Mouse (Mus musculus): ENCODE results near the gene Padi2. TPM values are rescaled to one million over a fixed set of nuclear protein-coding genes. Genes with fewer than 3 reads are reported as not detected.

Padi2 gene
- polyA plus RNA-seq, 1 experiment, result 25.2 TPM

DNA sequence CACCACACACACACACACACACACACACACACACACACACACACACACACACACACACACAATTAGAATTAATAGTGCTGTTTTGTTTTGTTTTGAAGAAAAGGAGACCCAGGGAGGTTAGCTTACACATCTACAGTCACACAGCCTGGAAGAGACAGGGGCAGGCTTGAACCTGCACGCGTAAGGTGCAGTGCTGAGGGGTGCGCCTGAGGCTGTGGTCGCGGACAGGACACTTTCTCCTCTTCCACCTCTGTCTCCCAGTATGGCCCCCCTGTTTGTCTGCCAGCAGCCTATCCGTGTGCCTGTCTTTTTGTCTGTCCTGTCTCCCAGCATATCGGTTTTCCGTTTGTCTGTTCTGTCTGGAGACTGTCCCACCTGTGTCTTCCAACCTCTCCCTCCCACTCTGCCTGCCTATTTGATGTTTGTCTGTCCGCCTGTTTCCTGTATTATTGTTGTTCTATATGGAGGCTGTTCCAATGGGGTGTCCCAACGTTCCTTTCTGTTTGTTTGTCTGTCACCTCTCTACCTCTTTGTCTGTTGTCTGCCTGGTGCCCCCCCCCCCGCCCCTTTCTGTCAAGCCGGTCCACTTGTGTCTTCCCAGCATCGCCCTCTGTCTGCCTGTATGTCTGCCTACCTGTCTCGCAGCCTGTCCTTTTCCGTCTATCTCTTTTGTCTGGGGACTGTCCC lies 80.0 kb downstream of the Padi2 start:
- no peaks in the 10 kb centered on the region for H3K27me3 ChIP-seq (ENCODE audit: control insufficient read depth, insufficient read depth, low read length)
- H3K27ac ChIP-seq (ENCODE audit: insufficient read depth, low read length), result 0 out of 2 replicates have a peak overlapping the region, but pooled peaks have one; percentile 5
- 29% methylated on average over 15 of the region's 15 CpGs for WGBS
- TF ChIP-seq CTCF (IDR thresholded peaks at IDR 0.05; ENCODE audit: borderline replicate concordance, insufficient read depth, low read depth, low read length), result no peak
- no peak for TF ChIP-seq POLR2A (IDR thresholded peaks at IDR 0.05; ENCODE audit: borderline replicate concordance, insufficient read depth, low read length)
- DNase-seq, result no peak
- H3K4me1 ChIP-seq (ENCODE audit: control insufficient read depth, insufficient read depth, low read length), result peaks cover 9% of the 10 kb centered on the region
- peak overlapping the region; percentile 86 for H3K4me3 ChIP-seq (replicated peaks; ENCODE audit: insufficient read depth, low read depth, low read length)

- peak within 1 kb of the TSS; percentile 86 for H3K4me3 ChIP-seq (replicated peaks; ENCODE audit: insufficient read depth, low read depth, low read length)
- peak within 1 kb of the TSS; percentile 65 for H3K27ac ChIP-seq (ENCODE audit: insufficient read depth, low read length)
- H3K27me3 ChIP-seq (ENCODE audit: control insufficient read depth, insufficient read depth, low read length), result no peaks in the 10 kb centered on the region
- peaks cover 15% of the 10 kb centered on the region for H3K4me1 ChIP-seq (ENCODE audit: control insufficient read depth, insufficient read depth, low read length)
- peak; percentile 80 for TF ChIP-seq POLR2A (IDR thresholded peaks at IDR 0.05; ENCODE audit: borderline replicate concordance, insufficient read depth, low read length)
- TF ChIP-seq CTCF (IDR thresholded peaks at IDR 0.05; ENCODE audit: borderline replicate concordance, insufficient read depth, low read depth, low read length), result no peak
- WGBS, result under 1% methylated on average over 52 of the region's 58 CpGs
- peak; percentile 95 to 96 for DNase-seq
These were observed 80.7 kb downstream of the Padi2 start, which contains the start of gene Atp13a2 for GRCm38 (mm10) chr4:140986711-140987395. TSS of gene Atp13a2 (plus strand) at chr4:140986873.

DNA sequence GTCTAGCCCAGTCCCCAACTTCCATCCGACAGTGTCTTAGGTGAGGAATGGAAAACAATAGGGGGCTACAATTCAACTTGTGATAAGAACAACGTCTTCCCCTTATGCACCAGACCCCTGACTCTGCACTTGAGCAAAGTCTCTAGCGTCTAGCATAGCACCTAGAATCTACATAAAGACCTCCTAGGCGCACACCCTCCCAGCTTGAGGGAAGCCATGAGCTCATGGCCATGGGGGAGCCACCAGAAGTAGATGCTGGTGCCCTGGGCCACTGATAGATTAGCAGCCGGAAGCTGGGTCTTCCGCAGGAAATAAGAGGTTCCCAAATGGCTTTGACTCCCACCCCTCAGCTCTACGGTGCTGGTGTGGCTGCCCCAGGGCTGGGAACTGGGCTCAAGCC lies 81.3 kb downstream of the Padi2 start:
- peak overlapping the region; percentile 86 for H3K4me3 ChIP-seq (replicated peaks; ENCODE audit: insufficient read depth, low read depth, low read length)
- no peak overlapping the region; the same call in 1 of the 2 replicates for H3K27ac ChIP-seq (ENCODE audit: insufficient read depth, low read length)
- H3K4me1 ChIP-seq (ENCODE audit: control insufficient read depth, insufficient read depth, low read length), result peaks cover 19% of the 10 kb centered on the region
- TF ChIP-seq POLR2A (IDR thresholded peaks at IDR 0.05; ENCODE audit: borderline replicate concordance, insufficient read depth, low read length) (no peak), CTCF (IDR thresholded peaks at IDR 0.05; ENCODE audit: borderline replicate concordance, insufficient read depth, low read depth, low read length) (no peak)
- DNase-seq, result no peak
- 29% methylated on average over 7 of the region's 7 CpGs for WGBS
- no peaks in the 10 kb centered on the region for H3K27me3 ChIP-seq (ENCODE audit: control insufficient read depth, insufficient read depth, low read length)

DNA sequence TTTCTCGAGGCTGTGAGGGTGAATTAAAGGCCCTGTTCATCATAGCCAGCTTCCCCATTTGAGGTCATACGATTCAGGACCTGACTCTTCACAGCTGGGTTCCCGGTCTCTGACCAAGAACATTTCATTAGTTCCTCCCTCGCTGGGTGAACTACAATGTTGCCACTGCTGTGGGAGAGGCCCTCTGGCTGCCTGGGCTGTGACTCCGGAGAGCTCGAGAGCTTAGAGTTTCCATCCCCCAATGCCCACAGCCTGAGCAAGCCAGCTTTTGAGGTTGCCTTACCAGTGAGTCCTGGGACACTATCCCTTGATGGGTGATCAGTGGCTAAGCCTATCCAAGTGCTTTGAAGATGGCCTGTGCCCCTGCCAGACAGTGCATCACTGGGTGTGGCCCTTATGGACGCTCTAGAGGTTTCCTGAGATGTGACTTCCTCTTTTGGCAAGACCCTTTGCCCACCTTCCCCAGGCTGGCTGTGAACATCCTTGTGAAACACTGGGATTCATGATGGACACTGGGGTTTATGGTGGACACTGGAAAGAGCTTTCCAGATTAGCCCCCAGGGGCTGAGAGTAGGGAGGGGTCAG lies 82.7 kb downstream of the Padi2 start:
- H3K4me3 ChIP-seq (replicated peaks; ENCODE audit: insufficient read depth, low read depth, low read length), result no peak overlapping the region
- no peaks in the 10 kb centered on the region for H3K27me3 ChIP-seq (ENCODE audit: control insufficient read depth, insufficient read depth, low read length)
- H3K4me1 ChIP-seq (ENCODE audit: control insufficient read depth, insufficient read depth, low read length), result peaks cover 19% of the 10 kb centered on the region
- no peak for TF ChIP-seq CTCF (IDR thresholded peaks at IDR 0.05; ENCODE audit: borderline replicate concordance, insufficient read depth, low read depth, low read length)
- TF ChIP-seq POLR2A (IDR thresholded peaks at IDR 0.05; ENCODE audit: borderline replicate concordance, insufficient read depth, low read length), result no peak
- no peak overlapping the region for H3K27ac ChIP-seq (ENCODE audit: insufficient read depth, low read length)
- no peak for DNase-seq
- 42% methylated on average over 7 of the region's 7 CpGs for WGBS

DNA sequence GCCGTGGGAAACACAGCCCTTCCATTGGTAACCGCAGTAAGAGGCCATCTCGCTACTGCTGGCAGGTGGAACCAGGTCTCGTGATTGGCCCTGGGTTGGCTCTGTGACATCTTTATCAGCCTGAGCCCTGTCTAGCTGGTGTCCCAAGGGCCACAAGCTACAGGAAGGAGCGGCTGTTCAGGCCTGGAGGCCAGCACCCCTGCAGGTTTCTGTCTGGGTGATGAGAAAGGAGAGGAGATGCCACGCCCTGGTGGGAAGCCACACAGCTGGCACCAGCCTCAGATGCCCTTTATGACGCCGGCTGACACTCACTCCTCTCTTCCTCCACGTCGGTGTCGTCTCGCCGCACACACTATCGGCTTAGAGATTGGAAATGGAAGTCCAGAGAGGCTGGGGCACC lies 83.3 kb downstream of the Padi2 start:
- H3K4me1 ChIP-seq (ENCODE audit: control insufficient read depth, insufficient read depth, low read length), result peaks cover 19% of the 10 kb centered on the region
- no peak overlapping the region for H3K4me3 ChIP-seq (replicated peaks; ENCODE audit: insufficient read depth, low read depth, low read length)
- WGBS, result 48% methylated on average over 14 of the region's 14 CpGs
- H3K27me3 ChIP-seq (ENCODE audit: control insufficient read depth, insufficient read depth, low read length), result no peaks in the 10 kb centered on the region
- DNase-seq, result no peak
- H3K27ac ChIP-seq (ENCODE audit: insufficient read depth, low read length), result no peak overlapping the region
- no peak for TF ChIP-seq CTCF (IDR thresholded peaks at IDR 0.05; ENCODE audit: borderline replicate concordance, insufficient read depth, low read depth, low read length)
- TF ChIP-seq POLR2A (IDR thresholded peaks at IDR 0.05; ENCODE audit: borderline replicate concordance, insufficient read depth, low read length), result no peak

DNA sequence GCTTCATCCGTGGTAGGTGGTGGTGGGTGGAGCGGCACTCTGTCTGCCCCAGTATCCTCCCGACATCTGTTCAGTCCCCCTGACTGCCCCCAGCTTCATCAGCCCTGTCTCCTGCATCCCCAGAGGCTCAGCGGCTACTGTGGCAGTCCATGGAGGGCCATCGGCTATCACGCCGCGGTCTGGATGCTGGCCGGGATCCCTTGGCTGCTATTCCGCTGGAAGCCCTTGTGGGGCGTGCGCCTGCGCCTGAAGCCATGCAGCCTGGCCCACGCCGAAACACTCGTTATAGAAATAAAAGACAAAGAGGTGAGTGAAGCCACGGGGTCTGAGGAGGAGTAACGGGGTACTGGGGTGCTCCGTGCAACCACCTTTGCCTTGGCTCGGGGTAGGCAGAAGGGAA lies 86.1 kb downstream of the Padi2 start:
- 47% methylated on average over 20 of the region's 20 CpGs for WGBS
- peaks cover 16% of the 10 kb centered on the region for H3K4me1 ChIP-seq (ENCODE audit: control insufficient read depth, insufficient read depth, low read length)
- DNase-seq, result peak; percentile 60 to 70
- no peak overlapping the region for H3K27ac ChIP-seq (ENCODE audit: insufficient read depth, low read length)
- no peak overlapping the region for H3K4me3 ChIP-seq (replicated peaks; ENCODE audit: insufficient read depth, low read depth, low read length)
- TF ChIP-seq POLR2A (IDR thresholded peaks at IDR 0.05; ENCODE audit: borderline replicate concordance, insufficient read depth, low read length), result no peak
- TF ChIP-seq CTCF (IDR thresholded peaks at IDR 0.05; ENCODE audit: borderline replicate concordance, insufficient read depth, low read depth, low read length), result peak; percentile 14; the same call in 1 of the 2 replicates
- H3K27me3 ChIP-seq (ENCODE audit: control insufficient read depth, insufficient read depth, low read length), result no peaks in the 10 kb centered on the region

DNA sequence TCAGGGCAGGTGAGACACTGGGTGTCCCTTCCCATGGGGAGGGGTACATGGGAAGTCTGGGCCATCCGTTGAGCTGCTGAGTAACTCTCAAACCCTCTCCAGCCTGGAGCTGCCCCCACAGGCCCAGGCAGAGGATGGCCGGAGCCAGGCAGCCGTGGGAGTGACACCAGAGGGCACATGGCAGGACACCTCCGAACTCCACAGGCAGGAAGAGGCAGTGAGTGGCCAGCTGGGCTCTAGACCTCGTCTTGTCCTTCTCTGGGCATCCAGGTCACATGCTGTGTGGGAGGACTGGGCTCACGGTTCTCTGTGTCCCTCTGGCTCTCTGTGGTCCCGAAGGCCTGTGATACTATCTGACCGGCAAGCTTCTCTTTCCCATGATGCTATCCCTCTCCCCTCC lies 87.7 kb downstream of the Padi2 start:
- Histone ChIP-seq H3K27me3 (ENCODE audit: control insufficient read depth, insufficient read depth, low read length) (no peaks in the 10 kb centered on the region), H3K4me3 (replicated peaks; ENCODE audit: insufficient read depth, low read depth, low read length) (no peak overlapping the region), H3K27ac (ENCODE audit: insufficient read depth, low read length) (no peak overlapping the region), H3K4me1 (ENCODE audit: control insufficient read depth, insufficient read depth, low read length) (peaks cover 12% of the 10 kb centered on the region)
- WGBS, result 59% methylated on average over 8 of the region's 8 CpGs
- no peak for DNase-seq
- TF ChIP-seq POLR2A (IDR thresholded peaks at IDR 0.05; ENCODE audit: borderline replicate concordance, insufficient read depth, low read length) (no peak), CTCF (IDR thresholded peaks at IDR 0.05; ENCODE audit: borderline replicate concordance, insufficient read depth, low read depth, low read length) (no peak)

Measured in cerebellum, adult 2 months (tissue).